10 mouse cellular contexts compared by ENCODE assay signal in the genomic region with DNA sequence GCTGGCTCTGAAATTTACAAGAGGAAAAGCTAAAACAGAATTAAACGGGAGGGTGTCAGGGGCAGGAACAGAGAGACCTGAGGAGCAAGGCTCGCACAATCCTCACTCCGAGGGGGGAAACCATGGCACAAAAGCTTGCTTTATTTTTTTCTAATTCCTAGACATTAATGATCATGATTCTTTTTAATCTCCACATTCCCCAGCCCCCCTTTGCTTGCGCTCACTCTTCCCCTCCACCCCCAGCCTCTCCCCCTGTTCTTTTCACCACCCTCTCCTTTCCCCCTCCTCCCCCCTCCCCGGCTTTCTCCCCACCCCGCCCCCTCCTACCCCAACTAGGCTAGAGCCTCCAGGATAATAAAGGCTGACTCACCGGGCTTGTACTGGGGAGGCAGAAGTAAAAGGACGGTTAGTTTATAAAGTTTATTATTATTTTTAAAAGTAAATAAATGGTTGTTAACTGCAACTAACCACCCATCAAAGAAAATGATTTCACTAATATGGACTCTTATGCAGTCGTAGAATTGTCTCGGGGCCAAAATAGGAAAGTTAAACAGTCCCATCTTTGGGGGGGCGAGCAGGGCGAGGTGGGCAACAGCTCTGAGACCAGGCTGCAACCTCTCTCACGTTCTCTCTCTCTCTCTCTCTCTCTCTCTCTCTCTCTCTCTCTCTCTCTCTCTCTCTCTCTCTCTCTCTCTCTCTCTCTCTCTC.
DNase-seq lines count a peak whose midpoint lies in the region; ATAC-seq and TF ChIP-seq lines count a peak whose summit lies in the region.
"Had no signal": no experiment of that assay in that cellular context is flagged by ENCODE, and none has a peak within 500 bp of the region (broad histone marks: within the 10 kb centered on the region; RNA-seq: fewer than 3 reads in every experiment).

No protein-coding gene starts in this region.

- no peak for ATAC-seq in lung, embryonic 14.5 days (ENCODE audit: insufficient read depth)
- peak; percentile 28; the same call in 1 of the 2 replicates for ATAC-seq in forebrain, embryonic 13.5 days
- ATAC-seq in liver, embryonic 13.5 days (ENCODE audit: low read depth) = no peak
- ATAC-seq in stomach, embryonic 16.5 days (ENCODE audit: insufficient read depth, low FRiP score) = no peak
- ATAC-seq: activated CD4-positive, CD25-positive, alpha-beta regulatory T cell, adult 4 months had no signal

- DNase-seq in lung, embryonic 14.5 days = peak; percentile 61
- no peak for DNase-seq in lung, postnatal 10 days
- DNase-seq in liver, embryonic 13.5 days = no peak
- DNase-seq in kidney, postnatal 4 days = no peak
- no peak for DNase-seq in left cerebral cortex, adult 11 months (ENCODE audit: low spot score)
- no peak for DNase-seq in thymus, postnatal 4 days
- DNase-seq: heart, postnatal 36 days had no signal

- peak overlapping the region; percentile 55 for H3K9ac ChIP-seq in lung, embryonic 14.5 days
- peak overlapping the region; percentile 26; the same call in 1 of the 2 replicates for H3K9ac ChIP-seq in forebrain, embryonic 13.5 days
- H3K9ac ChIP-seq in liver, embryonic 13.5 days = peak overlapping the region; percentile 28; the same call in 1 of the 2 replicates
- H3K9ac ChIP-seq in stomach, embryonic 16.5 days (ENCODE audit: low read length) = peak overlapping the region; percentile 68

- H3K4me1 ChIP-seq in lung, embryonic 14.5 days (ENCODE audit: insufficient read depth) = peaks cover 6% of the 10 kb centered on the region; the same call in 1 of the 2 replicates
- H3K4me1 ChIP-seq in forebrain, embryonic 13.5 days = peaks cover 65% of the 10 kb centered on the region
- peaks cover 26% of the 10 kb centered on the region for H3K4me1 ChIP-seq in liver, embryonic 13.5 days (replicated peaks)
- peaks cover 22% of the 10 kb centered on the region for H3K4me1 ChIP-seq in stomach, embryonic 16.5 days (ENCODE audit: control insufficient read depth, insufficient read depth, low read length)

- H3K4me3 ChIP-seq in lung, embryonic 14.5 days (ENCODE audit: low read depth, low read length) = peak overlapping the region; percentile 41
- peak overlapping the region; percentile 46 for H3K4me3 ChIP-seq in forebrain, embryonic 13.5 days
- H3K4me3 ChIP-seq in liver, embryonic 13.5 days (replicated peaks) = peak overlapping the region; percentile 56
- H3K4me3 ChIP-seq in stomach, embryonic 16.5 days (replicated peaks; ENCODE audit: low read length) = peak overlapping the region; percentile 58

- H3K9me3 ChIP-seq in lung, embryonic 14.5 days (ENCODE audit: low read depth, low read length) = no peaks in the 10 kb centered on the region
- no peaks in the 10 kb centered on the region for H3K9me3 ChIP-seq in forebrain, embryonic 13.5 days (replicated peaks)
- H3K9me3 ChIP-seq in liver, embryonic 13.5 days (replicated peaks) = no peaks in the 10 kb centered on the region
- no peaks in the 10 kb centered on the region for H3K9me3 ChIP-seq in stomach, embryonic 16.5 days (replicated peaks; ENCODE audit: control insufficient read depth, low read length)

- 2% methylated on average over 13 of the region's 13 CpGs for WGBS in lung, embryonic 14.5 days
- WGBS in forebrain, embryonic 13.5 days = 1% methylated on average over 13 of the region's 13 CpGs
- WGBS in liver, embryonic 13.5 days (ENCODE audit: insufficient replicate concordance) = 5% methylated on average over 13 of the region's 13 CpGs
- 4% methylated on average over 13 of the region's 13 CpGs for WGBS in stomach, embryonic 16.5 days

- TF ChIP-seq CTCF in lung, embryonic 14.5 days (IDR thresholded peaks at IDR 0.05; ENCODE audit: low read depth) = no peak

- H3K4me2 ChIP-seq in lung, embryonic 14.5 days = peak overlapping the region; percentile 79
- peak overlapping the region; percentile 81 for H3K4me2 ChIP-seq in forebrain, embryonic 13.5 days
- H3K4me2 ChIP-seq in liver, embryonic 13.5 days = peak overlapping the region; percentile 68
- peak overlapping the region; percentile 87 for H3K4me2 ChIP-seq in stomach, embryonic 16.5 days (ENCODE audit: low read depth, low read length)

- H3K36me3 ChIP-seq in lung, embryonic 14.5 days (ENCODE audit: insufficient read depth) = peaks cover 27% of the 10 kb centered on the region
- no peaks in the 10 kb centered on the region for H3K36me3 ChIP-seq in forebrain, embryonic 13.5 days (ENCODE audit: poor library complexity, severe bottlenecking)
- peaks cover 3% of the 10 kb centered on the region; the same call in 1 of the 2 replicates for H3K36me3 ChIP-seq in liver, embryonic 13.5 days
- 0 out of 2 replicates have a peak, but pooled peaks cover 4% of the 10 kb centered on the region for H3K36me3 ChIP-seq in stomach, embryonic 16.5 days (ENCODE audit: control insufficient read depth, insufficient read depth, low read length)

- 0 out of 2 replicates have a peak, but pooled peaks cover 15% of the 10 kb centered on the region for H3K27me3 ChIP-seq in lung, embryonic 14.5 days (ENCODE audit: insufficient read depth, low read length)
- peaks cover 33% of the 10 kb centered on the region for H3K27me3 ChIP-seq in forebrain, embryonic 13.5 days
- peaks cover 47% of the 10 kb centered on the region for H3K27me3 ChIP-seq in liver, embryonic 13.5 days
- no peaks in the 10 kb centered on the region for H3K27me3 ChIP-seq in stomach, embryonic 16.5 days (ENCODE audit: control insufficient read depth, insufficient read depth, low read length)

- peak overlapping the region; percentile 90 for H3K27ac ChIP-seq in lung, embryonic 14.5 days (ENCODE audit: low read depth)
- peak overlapping the region; percentile 90 for H3K27ac ChIP-seq in forebrain, embryonic 13.5 days
- H3K27ac ChIP-seq in liver, embryonic 13.5 days = no peak overlapping the region
- H3K27ac ChIP-seq in stomach, embryonic 16.5 days (ENCODE audit: low read length) = peak overlapping the region; percentile 97
